Mouse (Mus musculus): Measurements from ENCODE around the gene Hspb3. TPM values are rescaled to one million over a fixed set of nuclear protein-coding genes. Genes with fewer than 3 reads are reported as not detected.

Gene Hspb3
- total and polyA plus RNA-seq, 2 experiments from 2014 or later: 43.7 to 50.5 TPM

GRCm38 (mm10) chr13:113682821-113683220, 19.3 kb upstream of the Hspb3 start:
- TF ChIP-seq CTCF (IDR thresholded peaks at IDR 0.05; ENCODE audit: low read depth) (no peak), EP300 (IDR thresholded peaks at IDR 0.05; ENCODE audit: low read depth) (no peak)
- WGBS: 82% methylated on average over 5 of the region's 5 CpGs
- Histone ChIP-seq H3K9me3 (replicated peaks; ENCODE audit: control insufficient read depth, low read length) (no peaks in the 10 kb centered on the region), H3K27me3 (ENCODE audit: control insufficient read depth, insufficient read depth, low read length) (no peaks in the 10 kb centered on the region), H3K4me3 (ENCODE audit: low read depth, low read length) (no peak overlapping the region), H3K36me3 (replicated peaks; ENCODE audit: control insufficient read depth, insufficient read depth, low read length) (no peaks in the 10 kb centered on the region), H3K4me1 (ENCODE audit: control insufficient read depth, insufficient read depth) (no peaks in the 10 kb centered on the region), H3K27ac (ENCODE audit: low read depth) (no peak overlapping the region), H3K4me2 (ENCODE audit: low read depth, low read length) (no peak overlapping the region), H3K9ac (replicated peaks; ENCODE audit: low read depth, low read length) (no peak overlapping the region)
- no peak for DNase-seq (ENCODE audit: low spot score)
- ATAC-seq (ENCODE audit: insufficient read depth, low read depth): no peak

- Histone ChIP-seq H3K36me3 (replicated peaks; ENCODE audit: control insufficient read depth, insufficient read depth, low read length) (no peaks in the 10 kb centered on the region), H3K9me3 (replicated peaks; ENCODE audit: control insufficient read depth, low read length) (no peaks in the 10 kb centered on the region), H3K4me1 (ENCODE audit: control insufficient read depth, insufficient read depth) (no peaks in the 10 kb centered on the region), H3K27ac (ENCODE audit: low read depth) (no peak overlapping the region), H3K9ac (replicated peaks; ENCODE audit: low read depth, low read length) (no peak overlapping the region), H3K4me2 (ENCODE audit: low read depth, low read length) (no peak overlapping the region), H3K4me3 (ENCODE audit: low read depth, low read length) (no peak overlapping the region), H3K27me3 (ENCODE audit: control insufficient read depth, insufficient read depth, low read length) (no peaks in the 10 kb centered on the region)
- ATAC-seq (ENCODE audit: insufficient read depth, low read depth) (no peak), DNase-seq (ENCODE audit: low spot score) (no peak)
- WGBS: 86% methylated on average over 7 of the region's 7 CpGs
- TF ChIP-seq CTCF (IDR thresholded peaks at IDR 0.05; ENCODE audit: low read depth) (no peak), EP300 (IDR thresholded peaks at IDR 0.05; ENCODE audit: low read depth) (no peak)
These were observed 17.2 kb upstream of the Hspb3 start for GRCm38 (mm10) chr13:113680646-113681045.

GRCm38 (mm10) chr13:113669459-113670077, 6.1 kb upstream of the Hspb3 start:
- no peak overlapping the region for H3K4me2 ChIP-seq (ENCODE audit: low read depth, low read length)
- no peaks in the 10 kb centered on the region for H3K9me3 ChIP-seq (replicated peaks; ENCODE audit: control insufficient read depth, low read length)
- ATAC-seq (ENCODE audit: insufficient read depth, low read depth) (no peak), DNase-seq (ENCODE audit: low spot score) (peak; percentile 51)
- no peaks in the 10 kb centered on the region for H3K4me1 ChIP-seq (ENCODE audit: control insufficient read depth, insufficient read depth)
- TF ChIP-seq CTCF (IDR thresholded peaks at IDR 0.05; ENCODE audit: low read depth): peak; percentile 78
- no peak for TF ChIP-seq EP300 (IDR thresholded peaks at IDR 0.05; ENCODE audit: low read depth)
- WGBS: 35% methylated on average over 10 of the region's 10 CpGs
- no peak overlapping the region for H3K27ac ChIP-seq (ENCODE audit: low read depth)
- H3K9ac ChIP-seq (replicated peaks; ENCODE audit: low read depth, low read length): no peak overlapping the region
- H3K36me3 ChIP-seq (replicated peaks; ENCODE audit: control insufficient read depth, insufficient read depth, low read length): no peaks in the 10 kb centered on the region
- no peak overlapping the region for H3K4me3 ChIP-seq (ENCODE audit: low read depth, low read length)
- H3K27me3 ChIP-seq (ENCODE audit: control insufficient read depth, insufficient read depth, low read length): no peaks in the 10 kb centered on the region

GRCm38 (mm10) chr13:113663883-113664282, 407 bp upstream of the Hspb3 start:
- peaks cover 11% of the 10 kb centered on the region; the same call in 1 of the 2 replicates for H3K4me1 ChIP-seq (ENCODE audit: control insufficient read depth, insufficient read depth)
- H3K27ac ChIP-seq (ENCODE audit: low read depth): peak overlapping the region; percentile 87
- H3K36me3 ChIP-seq (replicated peaks; ENCODE audit: control insufficient read depth, insufficient read depth, low read length): no peaks in the 10 kb centered on the region
- no peaks in the 10 kb centered on the region for H3K9me3 ChIP-seq (replicated peaks; ENCODE audit: control insufficient read depth, low read length)
- DNase-seq (ENCODE audit: low spot score) (peak; percentile 17), ATAC-seq (ENCODE audit: insufficient read depth, low read depth) (no peak)
- no peaks in the 10 kb centered on the region for H3K27me3 ChIP-seq (ENCODE audit: control insufficient read depth, insufficient read depth, low read length)
- peak overlapping the region; percentile 60 for H3K4me2 ChIP-seq (ENCODE audit: low read depth, low read length)
- H3K4me3 ChIP-seq (ENCODE audit: low read depth, low read length): peak overlapping the region; percentile 46; the same call in 1 of the 2 replicates
- WGBS: 48% methylated on average over 7 of the region's 7 CpGs
- peak overlapping the region; percentile 38; the same call in 1 of the 2 replicates for H3K9ac ChIP-seq (replicated peaks; ENCODE audit: low read depth, low read length)
- TF ChIP-seq CTCF (IDR thresholded peaks at IDR 0.05; ENCODE audit: low read depth): no peak
- no peak for TF ChIP-seq EP300 (IDR thresholded peaks at IDR 0.05; ENCODE audit: low read depth)

- H3K4me1 ChIP-seq (ENCODE audit: control insufficient read depth, insufficient read depth): peaks cover 11% of the 10 kb centered on the region; the same call in 1 of the 2 replicates
- 31% methylated on average over 7 of the region's 7 CpGs for WGBS
- H3K27ac ChIP-seq (ENCODE audit: low read depth): peak overlapping the region; percentile 87
- H3K9ac ChIP-seq (replicated peaks; ENCODE audit: low read depth, low read length): peak overlapping the region; percentile 38
- DNase-seq (ENCODE audit: low spot score): peak; percentile 63
- H3K4me3 ChIP-seq (ENCODE audit: low read depth, low read length): peak overlapping the region; percentile 46
- H3K9me3 ChIP-seq (replicated peaks; ENCODE audit: control insufficient read depth, low read length): no peaks in the 10 kb centered on the region
- TF ChIP-seq EP300 (IDR thresholded peaks at IDR 0.05; ENCODE audit: low read depth) (no peak), CTCF (IDR thresholded peaks at IDR 0.05; ENCODE audit: low read depth) (no peak)
- H3K27me3 ChIP-seq (ENCODE audit: control insufficient read depth, insufficient read depth, low read length): no peaks in the 10 kb centered on the region
- peak; percentile 66; the same call in 1 of the 2 replicates for ATAC-seq (ENCODE audit: insufficient read depth, low read depth)
- H3K36me3 ChIP-seq (replicated peaks; ENCODE audit: control insufficient read depth, insufficient read depth, low read length): no peaks in the 10 kb centered on the region
- H3K4me2 ChIP-seq (ENCODE audit: low read depth, low read length): peak overlapping the region; percentile 60
These were observed 1.6 kb downstream of the Hspb3 start for GRCm38 (mm10) chr13:113661826-113662271.
